Mouse (Mus musculus) liver, embryonic 11.5 days (tissue): Measurements from ENCODE around the gene Wnt6. TPM values are rescaled to one million over a fixed set of nuclear protein-coding genes. Genes with fewer than 3 reads are reported as not detected.
"Not testable (repeated sequence)": the region's sequence is repeated elsewhere in the genome, so short reads cannot be mapped to it uniquely, and the experiment has no call there.

Source experiments
- ATAC-seq: fragments of 200-750 bp; cut with Nextera tagmentation; replicated peaks from 2 replicates; pipeline ENCODE4 v1.8.0; 2017; ENCODE audit warnings: moderate number of reproducible peaks, mild to moderate bottlenecking, moderate TSS enrichment, moderate library complexity; ENCODE audit not compliant: low FRiP score
- DNase-seq: peaks from one replicate; pipeline ENCODE4 v3.0.0-alpha.2; 2017; ENCODE audit warnings: low spot score
- H3K27ac ChIP-seq: fragments of 300-500 bp; sonication (generic); 2 replicates; pipeline ENCODE4 v1.5.1; 2014; ENCODE audit warnings: mild to moderate bottlenecking, low read depth, low read length, control low read depth
- H3K27me3 ChIP-seq: fragments of 300-500 bp; sonication (generic); replicated peaks from 2 replicates; pipeline ENCODE4 v1.6.1; 2014; ENCODE audit warnings: low read length, mixed read lengths; ENCODE audit not compliant: control insufficient read depth, insufficient read depth
- H3K36me3 ChIP-seq: fragments of 300-500 bp; sonication (generic); 2 replicates; pipeline ENCODE4 v1.6.1; 2014; ENCODE audit warnings: mild to moderate bottlenecking, low read length, moderate library complexity, mixed read lengths; ENCODE audit not compliant: control insufficient read depth, insufficient read depth
- H3K4me1 ChIP-seq: fragments of 300-500 bp; sonication (generic); replicated peaks from 2 replicates; pipeline ENCODE4 v1.6.1; 2014; ENCODE audit warnings: low read length, mixed read lengths; ENCODE audit not compliant: control insufficient read depth, insufficient read depth
- H3K4me2 ChIP-seq: fragments of 300-500 bp; sonication (generic); 2 replicates; pipeline ENCODE4 v1.6.1; 2014; ENCODE audit warnings: mild to moderate bottlenecking, control low read depth, moderate library complexity
- H3K4me3 ChIP-seq: fragments of 300-500 bp; sonication (generic); 2 replicates; pipeline ENCODE4 v1.5.1; 2014; ENCODE audit warnings: low read depth, low read length, control low read depth
- H3K9ac ChIP-seq: fragments of 300-500 bp; sonication (generic); 2 replicates; pipeline ENCODE4 v1.6.1; 2014; ENCODE audit warnings: low read depth, low read length, control low read depth
- H3K9me3 ChIP-seq: fragments of 300-500 bp; sonication (generic); 2 replicates; pipeline ENCODE4 v1.6.1; 2016; ENCODE audit warnings: low read length, inconsistent platforms, mixed read lengths; ENCODE audit not compliant: control insufficient read depth
- WGBS: fragments of 180-500 bp; shearing (Covaris S2); extraction: QIAGEN DNeasy Blood & Tissue Kit; methylation state at CpG from one replicate; pipeline ENCODE4 v1.1.7; 2014; 5-methylcytosine and 5-hydroxymethylcytosine counted together
- polyA plus RNA-seq: library from polyadenylated mRNA; unstranded; fragments of >200 nt; fragmentation: Nextera tagmentation; extraction: Ambion mirVana; gene quantifications from 2 replicates; pipeline ENCODE4 v1.2.1, GENCODE M21; 2014

The Wnt6 gene
- polyA plus RNA-seq, 1 experiment from 2014 or later: 2.4 TPM

DNA sequence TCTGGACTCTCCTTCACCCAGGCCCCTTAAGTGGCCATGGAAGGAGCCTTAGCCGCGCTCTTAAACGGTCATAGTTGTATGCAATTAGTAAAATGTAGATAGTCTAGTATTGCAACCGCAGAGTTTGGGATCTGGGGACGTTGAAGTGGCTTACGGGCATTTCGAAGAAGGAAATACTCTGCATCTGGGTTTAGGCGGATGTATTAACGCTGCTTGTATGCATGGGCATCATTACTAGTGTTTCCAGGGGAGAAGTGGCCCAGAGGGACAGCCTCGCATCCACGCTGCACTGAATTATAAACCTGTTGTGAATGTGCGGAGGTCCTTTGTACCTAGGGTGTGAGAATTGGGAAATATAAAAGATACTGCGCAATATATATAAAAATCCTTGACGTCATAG, 45.5 kb downstream of the Wnt6 start:
- Histone ChIP-seq H3K27me3 (no peaks in the 10 kb centered on the region), H3K4me3 (peak overlapping the region; percentile 76), H3K9ac (peak overlapping the region; percentile 85), H3K4me1 (0 out of 2 replicates have a peak, but pooled peaks cover 2% of the 10 kb centered on the region), H3K4me2 (peak overlapping the region; percentile 72), H3K27ac (peak overlapping the region; percentile 74), H3K36me3 (no peaks in the 10 kb centered on the region), H3K9me3 (no peaks in the 10 kb centered on the region)
- ATAC-seq: peak; percentile 6
- 17% methylated on average over 14 of the region's 14 CpGs for WGBS
- no peak for DNase-seq

- no peak overlapping the region for H3K9ac ChIP-seq
- 100% methylated on average over 1 of the region's 1 CpGs for WGBS
- H3K36me3 ChIP-seq: no peaks in the 10 kb centered on the region
- DNase-seq (no peak), ATAC-seq (no peak)
- no peaks in the 10 kb centered on the region for H3K27me3 ChIP-seq
- H3K4me1 ChIP-seq: 0 out of 2 replicates have a peak, but pooled peaks cover 2% of the 10 kb centered on the region
- H3K9me3 ChIP-seq: no peaks in the 10 kb centered on the region
- no peak overlapping the region for H3K27ac ChIP-seq
- no peak overlapping the region for H3K4me2 ChIP-seq
- no peak overlapping the region for H3K4me3 ChIP-seq
Measured at GRCm38 (mm10) chr1:74818509-74818908, 46.8 kb downstream of the Wnt6 start.

DNA sequence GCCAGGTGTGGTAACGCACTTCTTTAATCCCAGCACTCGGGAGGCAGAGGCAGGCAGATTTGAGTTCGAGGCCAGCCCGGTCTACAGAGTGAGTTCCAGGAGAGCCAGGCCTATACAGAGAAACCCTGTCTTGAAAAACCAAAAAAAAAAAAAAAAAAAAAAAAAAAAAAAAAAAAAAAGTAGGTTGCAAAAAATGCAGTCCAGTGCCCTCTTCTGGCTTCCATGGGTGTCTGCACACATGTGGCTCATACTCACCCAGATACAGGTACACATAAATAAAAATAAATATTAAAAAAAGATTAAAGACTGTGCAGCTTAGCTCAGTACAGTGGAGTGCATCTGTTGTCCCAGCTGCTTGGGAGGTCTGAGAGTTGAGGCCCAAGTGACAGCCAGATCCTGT, 51.9 kb downstream of the Wnt6 start:
- not testable (repeated sequence) for H3K4me2 ChIP-seq, DNase-seq, H3K36me3 ChIP-seq, H3K27me3 ChIP-seq, H3K27ac ChIP-seq, H3K9ac ChIP-seq, ATAC-seq, H3K4me1 ChIP-seq, H3K4me3 ChIP-seq, H3K9me3 ChIP-seq
- WGBS: 76% methylated on average over 4 of the region's 4 CpGs

- ATAC-seq: no peak
- 46% methylated on average over 14 of the region's 14 CpGs for WGBS
- Histone ChIP-seq H3K27me3 (no peaks in the 10 kb centered on the region; the same call in 1 of the 2 replicates), H3K4me1 (no peaks in the 10 kb centered on the region), H3K36me3 (no peaks in the 10 kb centered on the region), H3K9me3 (no peaks in the 10 kb centered on the region), H3K27ac (no peak overlapping the region), H3K4me2 (no peak overlapping the region), H3K9ac (no peak overlapping the region), H3K4me3 (no peak overlapping the region)
- no peak for DNase-seq
Measured at GRCm38 (mm10) chr1:74824518-74825302, 53.0 kb downstream of the Wnt6 start.

- DNase-seq (no peak), ATAC-seq (no peak)
- Histone ChIP-seq H3K4me2 (no peak overlapping the region), H3K27me3 (no peaks in the 10 kb centered on the region), H3K4me1 (no peaks in the 10 kb centered on the region), H3K9ac (no peak overlapping the region), H3K36me3 (no peaks in the 10 kb centered on the region), H3K4me3 (no peak overlapping the region), H3K9me3 (no peaks in the 10 kb centered on the region), H3K27ac (no peak overlapping the region)
- WGBS: 70% methylated on average over 9 of the region's 9 CpGs
Measured at GRCm38 (mm10) chr1:74830061-74830460, 58.4 kb downstream of the Wnt6 start.

DNA sequence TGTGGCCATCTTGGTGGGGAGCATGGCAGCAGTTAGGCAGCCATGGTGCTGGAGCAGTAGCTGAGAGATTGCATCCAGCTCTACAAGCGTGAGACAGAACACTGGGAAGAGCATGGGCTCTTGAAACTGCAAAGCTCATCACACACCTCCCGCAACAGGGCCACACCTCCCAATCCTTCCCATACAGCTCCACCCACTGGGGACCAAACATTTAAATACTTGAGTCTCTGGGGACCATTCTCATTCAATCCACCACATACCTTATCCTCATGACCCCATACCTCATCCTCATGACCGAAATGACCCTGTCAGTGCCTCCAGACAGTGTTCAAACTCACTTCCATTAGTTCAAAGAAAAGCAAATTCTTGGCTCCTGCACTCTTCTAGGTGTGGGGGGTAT, 61.6 kb downstream of the Wnt6 start:
- Histone ChIP-seq H3K4me3 (no peak overlapping the region), H3K36me3 (no peaks in the 10 kb centered on the region), H3K4me2 (no peak overlapping the region), H3K9ac (no peak overlapping the region), H3K27me3 (no peaks in the 10 kb centered on the region; the same call in 1 of the 2 replicates), H3K27ac (no peak overlapping the region), H3K4me1 (no peaks in the 10 kb centered on the region), H3K9me3 (no peaks in the 10 kb centered on the region)
- no peak for DNase-seq
- ATAC-seq: no peak
- 75% methylated on average over 3 of the region's 3 CpGs for WGBS

Other genes with a start within 250 kb of the Wnt6 start
- gene Plcd4, start 229.0 kb upstream of the Wnt6 start, polyA plus RNA-seq: 0.10 TPM in 1 of 2 replicates, not detected in the other
- 28.8 and 32.3 TPM in 2 replicates for gene Usp37, start 227.6 kb upstream of the Wnt6 start, polyA plus RNA-seq
- 6.5 and 8.1 TPM in 2 replicates for gene Zfp142, start 183.6 kb upstream of the Wnt6 start, polyA plus RNA-seq
- gene Bcs1l, start 183.6 kb upstream of the Wnt6 start, polyA plus RNA-seq: 25.7 and 26.4 TPM in 2 replicates
- 6.0 and 8.1 TPM in 2 replicates for gene Rnf25, start 170.5 kb upstream of the Wnt6 start, polyA plus RNA-seq
- 3.0 and 3.2 TPM in 2 replicates for gene Stk36, start 170.4 kb upstream of the Wnt6 start, polyA plus RNA-seq
- 31.5 and 35.0 TPM in 2 replicates for gene Ttll4, start 110.1 kb upstream of the Wnt6 start, polyA plus RNA-seq
- gene Cyp27a1, start 58.3 kb upstream of the Wnt6 start, polyA plus RNA-seq: 2.7 and 4.0 TPM in 2 replicates
- not detected in 2 replicates for gene Prkag3, start 22.7 kb upstream of the Wnt6 start, polyA plus RNA-seq
- gene Wnt10a, start 19.6 kb downstream of the Wnt6 start, polyA plus RNA-seq: 0.10 and 0.22 TPM in 2 replicates
- gene Cdk5r2, start 83.0 kb downstream of the Wnt6 start, polyA plus RNA-seq: 0.35 and 0.36 TPM in 2 replicates
- 0.23 and 0.31 TPM in 2 replicates for gene Fev, start 113.5 kb downstream of the Wnt6 start, polyA plus RNA-seq
- not detected in 2 replicates for gene Cryba2, start 121.3 kb downstream of the Wnt6 start, polyA plus RNA-seq
- gene Cfap65, start 163.7 kb downstream of the Wnt6 start, polyA plus RNA-seq: not detected in 2 replicates
- gene Ihh, start 179.8 kb downstream of the Wnt6 start, polyA plus RNA-seq: 2.2 and 2.7 TPM in 2 replicates